Mouse (Mus musculus): ENCODE measurements around the gene Nacad.
"Not testable (repeated sequence)": the region's sequence is repeated elsewhere in the genome, so short reads cannot be mapped to it uniquely, and the experiment has no call there.

Gene Nacad

DNA sequence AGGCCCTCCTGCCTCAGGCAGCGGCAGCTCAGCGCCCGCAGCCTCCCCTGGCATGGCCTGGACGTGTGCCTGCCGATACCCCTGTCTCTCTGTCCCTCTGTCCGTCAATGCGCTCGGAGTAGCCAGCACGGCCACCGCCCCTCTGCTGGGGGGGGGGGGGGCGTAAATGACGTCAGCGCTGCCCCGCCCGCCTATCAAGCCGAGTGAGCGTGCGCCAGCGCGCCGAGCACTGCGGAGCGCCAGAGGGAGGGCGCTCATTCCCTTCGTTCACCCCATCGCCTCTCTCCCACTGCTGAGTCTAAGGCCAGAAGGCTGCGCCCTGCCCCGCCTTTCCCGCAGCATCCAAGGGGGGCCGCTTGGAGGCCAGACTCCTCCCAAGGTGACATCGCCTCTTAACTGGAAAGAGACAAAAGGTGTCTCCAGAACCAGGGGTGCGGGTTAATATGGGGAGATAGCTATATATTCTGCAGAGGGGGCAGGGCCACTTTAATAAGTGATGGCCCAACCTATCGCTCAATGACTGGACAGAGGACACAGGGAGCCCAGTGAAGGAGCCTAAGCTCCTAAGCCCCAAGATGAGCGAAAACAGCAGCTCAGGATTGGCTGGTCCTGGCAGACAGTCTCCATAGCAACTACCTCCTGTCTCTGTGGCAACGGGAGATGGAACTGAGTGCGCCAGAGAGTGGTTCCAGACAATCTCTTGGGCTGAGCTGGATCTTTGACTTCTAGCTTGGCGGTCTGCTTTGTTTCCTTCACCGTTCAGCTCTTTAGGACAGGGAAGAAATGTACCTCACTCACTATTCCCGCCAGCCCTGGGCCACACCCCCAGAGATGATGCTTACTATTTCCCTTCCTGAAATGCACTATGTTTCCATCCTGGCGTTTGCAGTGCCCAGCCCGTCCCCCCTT, at the start of gene Nacad:
Gene Nacad, minus strand, starts transcription at position 563 of the 909 bp plus-strand sequence.
- DNase-seq (ENCODE audit: low read depth, low spot score): no peak

DNA sequence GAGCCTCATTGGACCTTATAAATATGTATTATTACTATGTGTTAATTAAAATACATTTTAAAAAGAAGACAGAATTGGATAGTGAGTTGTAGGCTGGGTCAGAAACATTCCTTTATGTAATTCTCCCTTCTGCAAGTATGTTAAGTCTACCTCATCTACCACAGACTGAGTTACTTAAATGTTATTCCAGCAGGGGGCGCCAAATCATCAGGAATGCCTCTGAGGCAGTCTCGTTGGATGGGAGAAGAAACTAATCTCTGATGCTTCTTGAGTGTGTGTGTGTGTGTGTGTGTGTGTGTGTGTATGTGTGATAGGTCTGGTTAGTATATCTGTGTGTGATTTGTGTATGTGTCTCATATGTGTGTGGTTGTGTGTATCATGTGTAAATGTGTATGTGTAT, 49.0 kb upstream of the Nacad start:
- peak; percentile 73 for DNase-seq (ENCODE audit: low read depth, low spot score)

DNA sequence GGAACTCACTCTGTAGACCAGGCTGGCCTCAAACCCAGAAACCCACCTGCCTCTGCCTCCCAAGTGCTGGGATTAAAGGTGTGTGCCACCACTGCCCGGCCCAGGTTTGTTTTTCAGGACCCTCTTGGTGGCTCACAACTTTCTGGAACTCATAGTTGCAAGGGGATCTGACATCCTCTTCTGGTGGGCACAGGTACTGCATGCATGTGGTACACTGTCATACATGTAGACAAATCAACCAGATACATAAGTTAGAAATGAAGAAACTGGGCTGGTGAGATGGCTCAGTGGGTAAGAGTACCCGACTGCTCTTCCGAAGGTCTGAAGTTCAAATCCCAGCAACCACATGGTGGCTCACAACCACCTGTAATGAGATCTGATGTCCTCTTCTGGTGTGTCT, 47.1 kb upstream of the Nacad start:
- not testable (repeated sequence) for DNase-seq (ENCODE audit: low read depth, low spot score)

DNA sequence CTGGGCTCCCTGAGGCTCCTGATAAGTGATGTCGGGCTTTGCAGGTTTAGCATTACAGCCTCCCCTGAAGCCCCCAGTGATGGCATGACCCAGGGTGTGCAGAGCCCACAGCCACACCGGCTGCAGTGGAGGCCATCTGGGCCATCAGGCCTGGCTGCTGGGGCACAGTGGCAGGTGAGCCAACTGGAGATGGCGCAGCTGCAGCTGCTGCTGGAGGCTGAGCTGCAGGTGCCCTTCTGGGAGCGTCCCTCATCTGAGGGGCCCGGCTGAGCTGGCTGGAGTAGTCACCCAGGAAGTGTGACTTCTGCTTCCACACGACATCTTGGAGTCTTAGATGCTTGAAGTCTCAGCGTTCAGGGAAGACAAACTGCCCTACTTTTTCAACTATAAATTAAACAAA, 44.7 kb upstream of the Nacad start:
- DNase-seq (ENCODE audit: low read depth, low spot score): no peak

DNA sequence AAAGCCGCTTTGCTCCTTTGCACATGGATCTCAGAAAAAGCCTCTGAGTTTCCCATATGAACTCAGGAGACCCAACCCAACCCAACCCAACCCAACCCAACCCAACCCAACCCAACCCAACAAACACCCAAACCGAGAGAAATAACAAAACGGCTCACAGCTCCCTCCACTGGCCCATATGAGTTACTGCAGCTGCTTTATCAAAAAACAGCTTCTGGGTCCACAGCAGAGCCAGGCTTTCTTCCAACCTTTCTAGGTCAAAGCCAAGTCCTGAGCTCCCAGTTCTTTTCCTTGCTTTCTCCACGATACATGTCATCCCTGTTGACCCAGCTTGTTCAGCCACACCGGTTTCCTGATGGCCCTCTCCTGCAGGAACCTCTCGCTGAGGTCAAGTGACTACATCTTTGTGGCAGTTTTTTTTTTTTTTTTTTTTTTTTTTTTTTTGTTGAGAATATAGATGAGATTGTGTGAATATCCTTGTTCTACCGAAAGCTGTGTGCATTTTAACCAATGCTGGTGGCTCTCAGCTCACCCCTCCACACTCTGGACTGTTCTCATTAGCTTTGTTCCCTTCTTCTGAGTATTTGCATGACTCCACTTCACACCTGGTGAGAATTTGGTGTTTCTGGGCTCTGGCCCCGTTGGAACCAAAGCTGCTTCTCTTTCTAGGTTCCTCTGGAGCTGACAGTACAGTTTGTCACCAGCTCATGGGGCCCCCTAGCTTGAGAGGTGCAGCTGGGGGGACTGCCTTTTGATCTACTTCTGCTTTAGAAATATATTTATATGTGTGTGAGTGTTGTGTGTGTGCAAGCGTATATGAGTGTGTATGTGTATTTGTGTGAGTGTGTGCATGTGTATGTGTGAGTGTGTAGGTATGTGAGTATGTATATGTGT, 42.2 kb upstream of the Nacad start:
- no peak for DNase-seq (ENCODE audit: low read depth, low spot score)

DNA sequence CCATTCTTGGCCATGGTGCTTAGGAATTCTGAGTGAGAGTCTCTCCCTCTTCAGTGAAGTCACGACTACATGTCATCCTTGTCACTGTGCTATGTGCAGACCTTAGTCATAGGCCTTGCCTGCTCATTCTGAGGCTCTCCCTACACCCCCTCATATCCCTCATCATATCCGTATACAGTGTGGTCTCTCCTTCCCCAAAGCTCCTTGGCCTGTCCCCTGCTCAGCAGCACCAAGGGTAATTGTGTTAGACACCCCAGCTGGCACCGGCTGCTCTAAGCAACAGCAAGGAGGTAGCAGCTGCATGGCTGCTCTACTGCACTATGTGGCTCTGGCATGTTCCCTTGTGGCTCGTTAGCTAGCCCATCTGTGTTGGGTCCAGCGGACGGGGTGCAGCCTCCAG, 38.7 kb upstream of the Nacad start:
- DNase-seq (ENCODE audit: low read depth, low spot score): no peak

DNA sequence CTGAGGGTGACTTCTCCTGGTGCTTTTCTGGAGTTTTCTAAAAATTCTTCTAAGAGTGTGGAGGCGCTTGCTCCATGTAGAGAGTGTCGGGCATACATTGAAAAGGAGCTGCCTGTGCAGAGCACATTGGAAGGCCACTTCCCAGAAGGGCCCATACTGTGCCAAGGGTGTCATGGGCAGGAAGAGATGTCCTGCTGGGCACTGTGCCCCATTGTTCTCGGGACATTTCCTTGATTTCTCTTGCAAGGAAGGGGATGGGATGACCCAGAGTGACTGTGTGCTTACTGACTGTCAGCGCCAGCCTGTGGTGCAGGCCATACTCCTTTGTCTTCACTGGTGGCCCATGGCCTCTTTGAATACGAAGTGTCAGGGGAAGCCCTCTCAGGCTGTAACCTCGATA, 33.2 kb upstream of the Nacad start:
- DNase-seq (ENCODE audit: low read depth, low spot score): no peak

DNA sequence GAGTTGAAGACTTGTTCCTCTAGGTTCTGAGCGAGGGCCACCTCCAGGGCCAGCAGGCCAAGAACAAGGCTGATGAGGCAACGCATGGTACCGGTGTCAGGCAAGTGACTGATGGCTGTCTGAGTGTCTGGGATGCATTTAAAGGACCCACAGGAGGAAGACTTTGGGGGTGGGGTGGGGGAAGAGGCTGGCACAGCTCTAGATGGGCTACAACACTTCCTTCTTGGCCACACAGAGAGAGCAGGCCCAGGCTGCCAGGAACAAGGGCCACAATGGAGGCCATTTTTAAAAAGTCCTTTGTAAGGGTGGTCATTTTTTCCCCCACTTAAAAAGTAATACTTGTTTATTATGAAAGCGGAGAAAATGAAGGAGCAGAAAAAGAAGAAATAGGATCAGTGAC, 32.7 kb upstream of the Nacad start, which contains the start of gene Wap:
Gene Wap, minus strand, starts transcription at position 101 of the 400 bp plus-strand sequence.
- no peak for DNase-seq (ENCODE audit: low read depth, low spot score)

DNA sequence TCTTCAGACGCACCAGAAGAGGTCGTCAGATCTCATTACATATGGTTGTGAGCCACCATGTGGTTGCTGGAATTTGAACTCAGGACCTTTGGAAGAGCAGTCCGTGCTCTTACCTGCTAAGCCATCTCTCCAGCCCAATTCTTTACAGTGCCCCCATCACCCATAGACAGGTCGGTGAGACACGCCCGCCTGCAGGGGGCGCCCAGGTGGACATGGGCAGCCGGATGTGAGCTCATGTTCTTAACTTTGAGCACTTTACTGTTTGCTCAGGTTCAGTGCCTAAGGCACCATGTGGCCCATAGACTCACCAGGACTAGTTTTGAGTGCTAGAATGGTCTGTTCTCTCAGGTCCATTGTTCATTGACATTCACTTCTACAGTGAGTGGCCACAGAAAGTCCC, 30.3 kb upstream of the Nacad start:
- no peak for DNase-seq (ENCODE audit: low read depth, low spot score)

DNA sequence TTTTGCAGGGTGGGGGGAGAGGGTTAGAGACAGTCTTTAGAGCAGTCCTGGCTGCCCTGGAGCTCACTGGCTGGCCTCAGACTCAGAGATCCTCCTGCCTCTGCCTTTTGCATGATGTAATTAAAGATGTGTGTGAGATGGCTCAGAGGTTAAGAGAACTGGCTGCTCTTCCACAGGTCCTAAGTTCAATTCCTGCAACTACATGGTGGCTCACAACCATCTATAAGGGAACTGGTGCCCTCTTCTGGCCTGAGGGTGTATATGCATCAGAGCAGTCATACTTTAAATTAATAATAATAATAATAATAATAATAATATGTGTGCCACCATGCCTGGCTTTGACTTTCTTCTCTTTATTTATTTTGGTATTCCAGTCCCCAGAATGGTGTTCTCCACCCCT, 23.8 kb upstream of the Nacad start:
- no peak for DNase-seq (ENCODE audit: low read depth, low spot score)

DNA sequence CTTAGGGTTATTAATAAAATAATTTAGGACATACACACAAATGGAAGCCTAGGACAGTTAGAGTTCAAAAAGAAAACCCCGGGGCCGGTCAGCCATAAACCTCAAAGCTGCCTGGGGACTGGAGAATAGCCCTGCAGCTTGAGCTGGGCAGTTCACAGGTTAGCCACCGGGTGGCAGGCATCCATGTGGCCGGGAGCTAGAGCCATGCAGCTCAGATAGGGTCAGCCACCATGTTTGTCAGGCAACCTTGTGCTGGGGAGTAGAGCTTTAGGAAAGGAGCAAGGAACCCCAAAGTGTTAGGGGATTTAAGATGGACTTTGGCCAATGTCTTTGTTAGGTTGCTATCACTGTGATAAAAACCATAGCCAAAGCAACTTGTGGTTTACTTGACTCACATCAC, 22.7 kb upstream of the Nacad start:
- no peak for DNase-seq (ENCODE audit: low read depth, low spot score)

DNA sequence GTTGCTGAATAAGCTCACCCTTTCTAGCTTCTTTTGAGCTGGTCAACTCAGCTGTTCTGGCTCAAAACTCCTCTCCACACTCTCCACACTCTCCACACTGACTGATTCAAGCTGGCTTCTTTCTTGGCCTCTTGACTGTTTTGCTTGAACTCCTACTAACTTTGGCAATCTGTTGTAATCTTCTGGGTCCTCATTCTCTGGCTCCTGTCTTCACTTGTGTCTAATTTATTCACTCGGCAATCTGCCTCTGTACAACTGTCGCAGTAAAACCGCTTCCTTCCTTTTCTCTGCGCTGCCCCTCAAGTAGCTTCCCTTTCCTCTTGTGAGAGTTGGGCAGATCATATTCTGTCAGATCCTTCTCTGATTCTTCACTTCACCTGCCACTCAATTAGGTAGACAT, 21.9 kb upstream of the Nacad start:
- no peak for DNase-seq (ENCODE audit: low read depth, low spot score)

DNA sequence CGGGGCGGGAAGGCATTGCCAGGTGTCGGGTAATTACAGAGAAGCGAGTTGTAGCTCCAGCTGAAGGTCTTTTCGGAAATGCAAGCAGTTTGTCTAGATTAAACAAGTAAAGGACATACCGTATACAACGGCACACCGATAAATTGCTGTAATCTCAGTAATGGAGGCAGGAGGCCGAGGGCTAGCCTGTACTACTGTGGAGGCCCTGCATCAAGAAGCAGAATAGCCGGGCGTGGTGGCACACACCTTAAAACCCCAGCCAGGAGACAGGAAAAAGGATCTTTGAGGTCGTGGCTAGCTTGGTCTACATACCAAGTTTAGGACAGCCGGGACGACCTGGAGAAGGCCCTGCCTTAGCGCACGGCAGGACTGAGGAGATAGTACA, 20.5 kb upstream of the Nacad start:
- DNase-seq (ENCODE audit: low read depth, low spot score): no peak

DNA sequence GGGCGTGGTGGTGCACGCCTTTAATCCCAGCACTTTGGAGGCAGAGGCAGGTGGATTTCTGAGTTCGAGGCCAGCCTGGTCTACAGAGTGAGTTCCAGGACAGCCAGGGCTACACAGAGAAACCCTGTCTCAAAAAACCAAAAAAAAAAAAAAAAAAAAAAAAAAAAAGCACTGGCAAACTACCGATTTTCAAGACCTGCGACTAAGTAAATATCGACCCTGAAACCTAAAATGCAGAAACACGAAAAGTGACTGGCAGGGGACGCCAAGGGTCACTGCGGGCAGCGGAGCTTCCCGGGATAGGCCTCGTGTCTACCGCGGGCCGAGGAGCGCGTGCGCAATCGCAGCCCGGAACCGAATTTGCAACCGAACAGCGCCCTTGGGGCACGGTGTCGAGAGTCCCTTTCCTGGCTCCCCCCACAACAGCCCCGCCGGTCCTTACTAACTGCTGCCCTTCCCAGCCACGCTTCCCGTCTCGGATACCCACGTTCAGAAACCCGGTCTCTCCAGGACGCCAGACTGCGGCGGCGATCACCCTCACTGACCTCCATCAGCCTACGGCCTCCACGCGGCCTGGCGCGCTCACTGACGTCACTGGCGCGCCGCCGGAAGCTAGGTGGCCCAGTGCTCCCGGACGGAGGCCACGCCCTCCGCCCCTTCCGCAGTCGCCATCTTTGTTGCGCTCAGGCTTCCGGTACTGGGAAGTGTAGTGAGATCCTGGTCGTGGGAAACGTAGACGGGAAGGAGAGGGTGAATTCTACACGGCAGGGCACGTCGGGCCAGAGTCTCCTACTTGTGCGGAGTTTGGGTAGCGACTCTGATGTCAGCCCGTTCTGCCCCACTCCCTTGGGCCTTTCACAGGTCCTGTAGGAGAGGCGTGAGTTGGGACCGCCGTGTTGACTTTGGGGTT, 19.9 kb upstream of the Nacad start, which contains the start of gene Tbrg4:
Gene Tbrg4, minus strand, starts transcription at position 590 of the 910 bp plus-strand sequence.
- DNase-seq (ENCODE audit: low read depth, low spot score): peak; percentile 94

DNA sequence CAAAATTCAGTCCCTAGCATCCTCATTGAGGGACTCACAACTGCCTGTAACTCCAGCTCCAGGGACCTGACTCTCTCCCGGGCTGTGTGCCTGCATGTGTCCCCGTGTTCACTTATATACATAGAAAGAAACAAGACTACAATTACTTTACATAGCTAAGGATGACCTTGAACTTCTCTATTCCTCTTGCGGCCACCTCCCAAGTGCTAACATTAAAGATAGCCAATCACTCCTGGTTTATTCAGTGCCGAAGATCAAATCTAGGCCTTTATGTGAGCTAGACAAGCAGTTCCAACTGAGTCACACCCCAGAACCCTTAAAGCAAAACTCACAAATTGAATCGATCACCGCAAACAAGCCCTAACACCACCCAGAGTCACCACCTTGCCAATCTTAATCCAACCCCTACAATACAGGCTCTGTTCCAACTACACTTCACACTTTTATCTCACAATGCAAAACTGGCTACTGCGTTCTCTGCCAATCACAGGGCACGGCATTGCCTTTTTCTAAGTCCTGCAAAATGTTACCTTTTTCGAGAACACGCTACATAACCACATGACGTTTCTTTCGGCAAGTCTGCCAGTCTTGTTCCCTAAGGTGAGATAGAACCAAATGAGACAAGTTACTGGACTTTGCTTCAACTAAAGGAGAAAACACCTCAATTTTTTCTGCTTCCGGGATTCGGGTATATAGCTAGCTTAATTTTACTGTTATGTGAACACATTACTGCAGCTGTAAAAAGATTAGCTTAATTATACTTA, 18.9 kb upstream of the Nacad start:
- DNase-seq (ENCODE audit: low read depth, low spot score): no peak

DNA sequence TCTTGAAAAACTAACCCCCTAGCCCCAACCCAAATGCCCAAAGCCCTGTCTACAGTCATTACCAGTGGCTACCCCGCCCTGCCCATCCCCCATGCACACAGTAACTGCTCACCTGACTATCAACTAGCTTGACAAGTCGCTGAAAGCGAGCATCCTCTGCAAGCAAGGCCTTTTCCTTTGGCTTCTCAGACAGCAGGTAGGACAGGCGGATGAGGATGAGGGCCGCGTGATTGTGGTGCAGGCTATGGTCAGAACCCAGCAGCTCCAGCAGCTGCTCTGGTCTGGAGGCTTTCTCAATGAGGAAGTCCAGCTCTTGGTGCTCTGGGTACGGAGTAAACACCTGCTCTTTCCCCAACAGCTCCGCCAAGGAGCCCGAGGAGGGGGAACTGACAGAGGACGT, 17.9 kb upstream of the Nacad start:
- DNase-seq (ENCODE audit: low read depth, low spot score): no peak

DNA sequence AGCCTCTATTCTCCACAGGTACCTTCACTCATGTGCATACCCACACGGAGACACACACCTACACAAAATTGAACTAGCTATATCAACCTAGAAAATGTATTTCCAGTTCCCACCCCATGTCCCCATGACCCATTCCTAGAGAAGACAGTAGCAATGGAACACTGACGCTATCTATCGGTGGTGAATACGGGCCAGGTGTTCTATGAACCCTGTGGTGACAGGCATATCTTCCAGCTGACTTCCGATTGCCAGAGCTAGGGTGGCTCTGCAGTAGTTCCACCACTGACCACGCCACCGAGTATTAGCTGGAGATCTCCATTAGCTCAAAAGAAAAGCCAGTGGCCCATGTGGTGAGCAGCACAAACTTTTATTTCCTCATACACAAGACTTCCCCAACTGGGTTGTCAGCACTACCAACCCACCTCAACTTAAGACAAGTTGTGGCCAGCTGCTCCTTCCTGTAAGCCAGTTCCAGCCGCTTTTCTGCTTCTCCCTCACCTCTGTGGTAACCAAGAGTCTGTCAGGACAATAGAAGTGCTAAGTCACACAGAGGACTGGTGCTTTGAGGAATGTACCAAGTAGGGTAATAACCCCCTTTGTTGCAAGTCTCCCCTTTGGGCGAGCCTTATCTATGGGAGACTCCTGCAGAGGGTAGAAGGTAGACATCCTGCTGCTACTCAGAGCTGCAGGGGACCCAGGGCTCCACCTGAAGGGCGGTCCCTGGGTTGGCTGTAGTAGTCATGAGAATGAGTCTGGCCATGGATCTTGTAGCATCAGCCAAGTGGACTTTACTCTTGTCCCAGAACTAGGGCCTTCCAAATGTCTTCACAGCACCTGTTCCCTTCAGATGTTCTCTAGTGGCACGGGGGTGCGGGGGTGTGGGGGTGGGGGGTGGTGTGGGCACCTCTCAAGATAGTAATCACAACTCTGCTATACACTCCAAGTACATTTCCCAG, 9.7 kb upstream of the Nacad start:
- DNase-seq (ENCODE audit: low read depth, low spot score): no peak

DNA sequence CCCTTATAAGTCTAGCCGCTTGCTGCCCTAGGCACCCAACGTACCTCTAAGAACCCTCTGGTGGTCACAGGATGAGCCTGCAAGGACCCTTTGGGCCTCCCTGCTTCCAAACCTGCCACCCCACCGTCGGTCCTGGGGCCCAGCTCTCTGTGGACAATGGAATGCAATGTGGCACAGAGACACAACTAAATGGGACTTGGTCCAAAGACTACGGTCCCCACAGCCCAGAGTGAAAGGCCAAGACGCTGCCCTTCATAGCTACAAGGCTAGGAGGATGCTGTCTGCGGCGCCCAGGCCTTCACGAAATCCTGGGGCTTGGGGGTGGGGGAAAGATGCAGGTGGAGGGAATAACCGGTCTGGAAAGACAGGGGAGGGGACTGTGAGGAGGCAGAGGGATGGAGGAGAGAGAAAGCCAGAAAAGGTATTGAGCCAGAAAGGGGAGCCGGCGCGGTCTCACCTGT, 802 bp downstream of the Nacad start:
- DNase-seq (ENCODE audit: low read depth, low spot score): no peak

DNA sequence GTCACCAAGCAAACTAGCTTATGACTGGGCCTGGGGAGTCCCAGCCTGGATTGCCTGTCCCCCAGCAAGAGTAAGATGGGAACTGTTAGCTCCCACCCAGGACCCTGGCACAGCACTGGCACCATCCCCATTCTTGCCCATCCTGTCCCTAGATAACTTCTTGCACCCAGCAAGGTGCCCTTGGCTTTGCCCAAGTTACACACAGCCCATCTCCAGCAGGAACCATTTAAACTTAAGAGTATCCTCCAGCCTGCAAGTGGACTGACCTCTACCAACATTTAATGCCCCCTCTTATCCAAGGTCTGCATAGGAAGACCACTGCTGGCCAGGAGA, 1.3 kb downstream of the Nacad start:
- DNase-seq (ENCODE audit: low read depth, low spot score): no peak
